Mouse (Mus musculus) CH12.LX (cell line): Measurements from ENCODE around the gene Kctd19. TPM values are rescaled to one million over a fixed set of nuclear protein-coding genes. Genes with fewer than 3 reads are reported as not detected.

Experiments used
- DNase-seq: peaks from one replicate; pipeline ENCODE4 v3.0.0-alpha.2; 2013; ENCODE audit errors: extremely low read depth
- H3K27ac ChIP-seq: 2 replicates; pipeline ENCODE4 v1.5.1; 2012; ENCODE audit warnings: low read depth, mild to moderate bottlenecking, control low read depth, moderate library complexity; ENCODE audit not compliant: insufficient read depth
- H3K27me3 ChIP-seq: replicated peaks from 2 replicates; pipeline ENCODE3; 2012; ENCODE audit warnings: inconsistent platforms
- H3K36me3 ChIP-seq, 2 experiments: replicated peaks in 1 of 2; 2 replicates each; pipeline versions ENCODE3 to v1.6.1; 2012; ENCODE audit warnings: inconsistent platforms in 1 of 2, low read length in 1 of 2, mild to moderate bottlenecking in 1 of 2, mixed read lengths in 1 of 2, moderate library complexity in 1 of 2; ENCODE audit not compliant: control insufficient read depth in 1 of 2, insufficient read depth in 1 of 2
- H3K4me1 ChIP-seq, 2 experiments: 2 replicates each; pipeline ENCODE4 v1.6.1; 2012; ENCODE audit warnings: inconsistent platforms in 1 of 2, moderate library complexity in 1 of 2; ENCODE audit not compliant: insufficient read depth in 2 of 2, control insufficient read depth in 1 of 2
- H3K4me2 ChIP-seq: 2 replicates; pipeline ENCODE4 v1.6.1; 2012; ENCODE audit warnings: low read depth, mild to moderate bottlenecking, control low read depth; ENCODE audit not compliant: poor library complexity, insufficient read depth, severe bottlenecking
- H3K4me3 ChIP-seq, 3 experiments: fragments of 150-350 bp in 1 of 3; sonication (generic) in 1 of 3; replicated peaks in 1 of 3; 2 replicates each; pipeline versions ENCODE3 to v1.5.1; 2011 to 2012; ENCODE audit warnings: low read depth in 2 of 3, low read length in 2 of 3, mild to moderate bottlenecking in 2 of 3, moderate library complexity in 2 of 3, control low read depth in 1 of 3, improper control_type of control experiment in 1 of 3, inconsistent platforms in 1 of 3, mixed read lengths in 1 of 3; ENCODE audit not compliant: poor library complexity in 1 of 3
- H3K79me2 ChIP-seq: replicated peaks from 2 replicates; pipeline ENCODE4 v1.6.1; 2012; ENCODE audit warnings: mild to moderate bottlenecking, moderate library complexity; ENCODE audit not compliant: control insufficient read depth, poor library complexity, insufficient read depth, severe bottlenecking; ENCODE audit errors: extremely low read depth
- H3K9ac ChIP-seq: 2 replicates; pipeline ENCODE4 v1.6.1; 2012; ENCODE audit warnings: low read depth, mild to moderate bottlenecking, control low read depth, moderate library complexity; ENCODE audit not compliant: insufficient read depth
- H3K9me3 ChIP-seq: replicated peaks from 2 replicates; pipeline ENCODE3; 2012; ENCODE audit warnings: low read length, inconsistent platforms, mixed read lengths
- BHLHE40 ChIP-seq: IDR thresholded peaks from 2 replicates; pipeline ENCODE4 v1.6.1; 2011; ENCODE audit warnings: mild to moderate bottlenecking, low read depth, low read length, improper control_type of control experiment
- CHD1 ChIP-seq: IDR thresholded peaks from 2 replicates; pipeline ENCODE4 v1.6.1; 2012; ENCODE audit warnings: low read depth, low read length, improper control_type of control experiment, inconsistent platforms
- CTCF ChIP-seq, 2 experiments: IDR thresholded peaks in 1 of 2; conservative IDR thresholded peaks in 1 of 2; 2 replicates each; pipeline ENCODE4 v1.5.1; 2011 to 2012; ENCODE audit warnings: low read depth in 2 of 2, low read length in 2 of 2, improper control_type of control experiment in 1 of 2, inconsistent platforms in 1 of 2, mild to moderate bottlenecking in 1 of 2, moderate library complexity in 1 of 2
- EP300 ChIP-seq: IDR thresholded peaks from 2 replicates; pipeline ENCODE4 v1.6.1; 2011; ENCODE audit warnings: low read length, improper control_type of control experiment
- GABPA ChIP-seq: IDR thresholded peaks from 2 replicates; pipeline ENCODE4 v1.6.1; 2012; ENCODE audit warnings: low read depth, low read length, improper control_type of control experiment, inconsistent platforms; ENCODE audit not compliant: insufficient replicate concordance
- HCFC1 ChIP-seq: IDR thresholded peaks from 2 replicates; pipeline ENCODE4 v1.6.1; 2012; ENCODE audit warnings: low read depth, mild to moderate bottlenecking, inconsistent platforms, low read length, improper control_type of control experiment
- MAFK ChIP-seq: IDR thresholded peaks from 2 replicates; pipeline ENCODE4 v1.6.1; 2011; ENCODE audit warnings: low read length, improper control_type of control experiment; ENCODE audit not compliant: insufficient replicate concordance
- MAX ChIP-seq: IDR thresholded peaks from 2 replicates; pipeline ENCODE4 v1.6.1; 2011; ENCODE audit warnings: low read length, improper control_type of control experiment
- MYC ChIP-seq: IDR thresholded peaks from 2 replicates; pipeline ENCODE4 v1.6.1; 2011; ENCODE audit warnings: low read depth, mild to moderate bottlenecking, improper control_type of control experiment, low read length
- PAX5 ChIP-seq: IDR thresholded peaks from 2 replicates; pipeline ENCODE4 v1.6.1; 2012; ENCODE audit warnings: low read length, inconsistent platforms, mixed read lengths
- RAD21 ChIP-seq: IDR thresholded peaks from 2 replicates; pipeline ENCODE4 v1.6.1; 2011; ENCODE audit warnings: low read depth, mild to moderate bottlenecking, low read length, improper control_type of control experiment, moderate library complexity
- SMC3 ChIP-seq: IDR thresholded peaks from 2 replicates; pipeline ENCODE4 v1.6.1; 2011; ENCODE audit warnings: low read depth, low read length, improper control_type of control experiment
- TBP ChIP-seq: conservative IDR thresholded peaks from 2 replicates; pipeline ENCODE4 v1.6.1; 2011; ENCODE audit warnings: low read depth, low read length, improper control_type of control experiment
- UBTF ChIP-seq: IDR thresholded peaks from 2 replicates; pipeline ENCODE4 v1.6.1; 2012; ENCODE audit warnings: low read depth, mild to moderate bottlenecking, inconsistent platforms, low read length, improper control_type of control experiment, moderate library complexity
- USF2 ChIP-seq: conservative IDR thresholded peaks from 2 replicates; pipeline ENCODE4 v1.6.1; 2011; ENCODE audit warnings: low read depth, low read length, improper control_type of control experiment
- ZC3H11A ChIP-seq: IDR thresholded peaks from 2 replicates; pipeline ENCODE4 v1.6.1; 2012; ENCODE audit warnings: low read depth, mild to moderate bottlenecking, inconsistent platforms, low read length, improper control_type of control experiment
- ZNF384 ChIP-seq: IDR thresholded peaks from 2 replicates; pipeline ENCODE4 v1.6.1; 2012; ENCODE audit warnings: low read depth, low read length, improper control_type of control experiment, inconsistent platforms
- dilution Hi-C: fragments of 300-500 bp; cut with MboI; formaldehyde crosslinking; loops from 2 replicates; pipeline ENCODE4 v1.14.3; 2020; ENCODE audit warnings: low sequenced_read_pairs; ENCODE audit not compliant: extremely low pct_unique_long_range_greater_than_20kb, extremely low pct_ligation_motif_present
- in situ Hi-C: fragments of 300-500 bp; cut with MboI; formaldehyde crosslinking; loops from 3 replicates; pipeline ENCODE4 v1.14.3; 2019; ENCODE audit warnings: low sequenced_read_pairs, low pct_ligation_motif_present, low pct_unique_long_range_greater_than_20kb, mixed read lengths
- polyA plus RNA-seq: library from polyadenylated mRNA; unstranded; fragments of >175 nt; gene quantifications from 2 replicates; pipeline ENCODE4 v1.2.1, GENCODE M21; 2012; ENCODE audit warnings: low read depth; ENCODE audit not compliant: insufficient read length
- total RNA-seq, 2 experiments: library from RNA; depleted of rRNA; stranded (reverse); fragments of 300-350 nt in 1 of 2; fragments of >200 nt in 1 of 2; gene quantifications; 2 replicates each; pipeline ENCODE4 v1.2.3; 2012 to 2014

Kctd19 gene
- total and polyA plus RNA-seq, 3 experiments = 0.08 TPM; not detected in 2

- DNase-seq = no peak
- TF ChIP-seq CHD1 (no peak), PAX5 (no peak), MYC (no peak), ZC3H11A (no peak), MAX (no peak), USF2 (no peak), MAFK (no peak)
- in situ Hi-C loops (no loop called here), dilution Hi-C loops (no loop called here)
- H3K9me3 ChIP-seq = no peaks in the 10 kb centered on the region
- H3K36me3 ChIP-seq = no peaks in the 10 kb centered on the region
- H3K27ac ChIP-seq = no peak overlapping the region
- no peak overlapping the region for H3K4me2 ChIP-seq
- H3K79me2 ChIP-seq = no peaks in the 10 kb centered on the region
- no peaks in the 10 kb centered on the region for H3K27me3 ChIP-seq
- H3K4me1 ChIP-seq = peaks cover 0 to 12% of the 10 kb centered on the region in 2 experiments; a peak in 2 of 4 replicates
- no peak overlapping the region for H3K9ac ChIP-seq
- H3K4me3 ChIP-seq = no peak overlapping the region
These were observed 40.8 kb upstream of the Kctd19 start for GRCm38 (mm10) chr8:105454088-105454487.

GRCm38 (mm10) chr8:105453296-105453695, 40.0 kb upstream of the Kctd19 start:
- H3K9me3 ChIP-seq = no peaks in the 10 kb centered on the region
- H3K4me3 ChIP-seq = no peak overlapping the region
- peak; percentile 99 for TF ChIP-seq ZNF384
- TF ChIP-seq BHLHE40 = no peak
- TF ChIP-seq CTCF (conservative IDR thresholded peaks at IDR 0.05 in 1 of 2, IDR thresholded peaks at IDR 0.05 in 1 of 2; ENCODE audit: low read depth in 2 of 2, low read length in 2 of 2) = peak in 1 of 2 experiments; percentile 61; a peak in 2 of 4 replicates
- TF ChIP-seq EP300 = no peak
- peak; percentile 37 for TF ChIP-seq RAD21
- no peak for TF ChIP-seq HCFC1
- TF ChIP-seq TBP = no peak
- no peak for TF ChIP-seq UBTF
- TF ChIP-seq GABPA = no peak
- peak; percentile 10; the same call in 1 of the 2 replicates for TF ChIP-seq SMC3
- H3K36me3 ChIP-seq = no peaks in the 10 kb centered on the region
- no peak overlapping the region for H3K27ac ChIP-seq
- H3K9ac ChIP-seq = no peak overlapping the region
- H3K4me1 ChIP-seq = peaks cover 0 to 12% of the 10 kb centered on the region in 2 experiments; a peak in 2 of 4 replicates
- no peaks in the 10 kb centered on the region for H3K27me3 ChIP-seq
- peak; percentile 7 for DNase-seq
- in situ Hi-C loops = no loop called here
- dilution Hi-C loops = no loop called here
- no peak overlapping the region for H3K4me2 ChIP-seq
- H3K79me2 ChIP-seq = no peaks in the 10 kb centered on the region
